Mouse (Mus musculus): ENCODE results near the gene Cdh10. TPM values are rescaled to one million over a fixed set of nuclear protein-coding genes. Genes with fewer than 3 reads are reported as not detected.
A peak's percentile ranks its signal among the peaks of the same experiment; 100 is the strongest.

The Cdh10 gene
- polyA plus RNA-seq, 1 experiment: 18.2 TPM

DNA sequence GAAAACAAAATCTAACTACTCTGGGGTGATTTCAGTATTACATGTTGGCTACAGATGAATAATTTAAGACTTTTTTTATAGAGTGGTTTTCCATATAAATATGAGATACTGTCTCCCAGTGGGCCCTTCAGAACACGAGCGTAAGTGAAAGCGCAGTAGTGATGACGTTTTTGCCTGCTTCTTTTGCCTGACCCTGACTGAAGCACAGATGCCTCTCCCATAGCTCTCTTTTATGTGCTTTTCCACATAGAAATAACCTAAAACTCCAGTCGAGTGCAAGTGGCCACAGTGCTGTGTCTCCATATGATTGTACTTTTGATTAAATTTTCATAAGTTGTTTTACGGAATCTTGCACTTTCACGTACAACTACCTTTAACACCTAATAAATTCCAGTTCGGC is 71.6 kb downstream of the Cdh10 start:
- Histone ChIP-seq H3K27ac (ENCODE audit: insufficient read depth, low read length) (no peak overlapping the region), H3K4me1 (ENCODE audit: control insufficient read depth, insufficient read depth, low read length) (no peaks in the 10 kb centered on the region), H3K27me3 (ENCODE audit: control insufficient read depth, insufficient read depth, low read length) (no peaks in the 10 kb centered on the region), H3K4me3 (replicated peaks; ENCODE audit: insufficient read depth, low read depth, low read length) (no peak overlapping the region)
- WGBS: 93% methylated on average over 8 of the region's 8 CpGs
- no peak for TF ChIP-seq POLR2A (IDR thresholded peaks at IDR 0.05; ENCODE audit: borderline replicate concordance, insufficient read depth, low read length)
- TF ChIP-seq CTCF (IDR thresholded peaks at IDR 0.05; ENCODE audit: borderline replicate concordance, insufficient read depth, low read depth, low read length): no peak
- no peak for DNase-seq

DNA sequence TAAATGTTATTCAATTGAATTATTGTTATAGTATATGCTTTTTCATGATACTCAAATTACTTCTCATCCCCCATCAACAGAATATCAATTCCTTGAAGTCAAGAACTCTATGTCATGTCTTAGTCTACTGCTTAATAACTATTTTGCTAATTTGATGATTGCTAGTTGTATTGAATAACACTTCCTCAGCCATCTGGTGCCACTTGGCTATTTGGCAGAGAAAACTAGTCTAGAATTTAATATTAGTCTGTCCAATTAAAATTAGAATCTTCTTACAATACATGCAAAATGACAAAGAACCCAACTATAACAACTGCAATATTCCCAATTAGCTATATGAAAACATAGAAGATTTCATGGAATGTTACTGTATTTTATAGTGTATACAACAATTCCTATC is 82.0 kb downstream of the Cdh10 start:
- no peak for TF ChIP-seq CTCF (IDR thresholded peaks at IDR 0.05; ENCODE audit: borderline replicate concordance, insufficient read depth, low read depth, low read length)
- no peak for TF ChIP-seq POLR2A (IDR thresholded peaks at IDR 0.05; ENCODE audit: borderline replicate concordance, insufficient read depth, low read length)
- Histone ChIP-seq H3K27ac (ENCODE audit: insufficient read depth, low read length) (no peak overlapping the region), H3K4me3 (replicated peaks; ENCODE audit: insufficient read depth, low read depth, low read length) (no peak overlapping the region), H3K27me3 (ENCODE audit: control insufficient read depth, insufficient read depth, low read length) (no peaks in the 10 kb centered on the region), H3K4me1 (ENCODE audit: control insufficient read depth, insufficient read depth, low read length) (no peaks in the 10 kb centered on the region)
- peak in 1 of 2 experiments; percentile 22 for DNase-seq

DNA sequence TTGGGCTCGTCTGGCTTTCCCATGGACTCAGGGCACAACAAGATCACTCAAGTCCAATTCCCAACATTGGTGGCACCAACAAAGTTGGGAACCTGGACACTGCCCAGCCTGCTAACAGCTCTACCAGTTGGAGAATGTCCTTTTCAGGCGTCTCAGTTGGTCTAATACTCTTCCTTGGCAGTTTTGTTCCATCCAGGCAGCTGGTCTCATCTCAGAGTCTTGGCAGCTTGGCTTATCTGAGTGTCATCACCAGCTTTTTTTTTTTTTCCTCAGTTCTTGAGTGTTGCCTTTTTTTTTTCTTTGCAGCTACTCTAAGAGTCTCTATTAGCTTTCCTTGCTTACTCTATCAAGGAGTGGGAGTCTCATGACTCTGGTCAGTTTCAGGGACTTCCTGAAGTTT is 85.4 kb downstream of the Cdh10 start:
- TF ChIP-seq POLR2A (IDR thresholded peaks at IDR 0.05; ENCODE audit: borderline replicate concordance, insufficient read depth, low read length): no peak
- peak in 1 of 2 experiments; percentile 49 for DNase-seq
- H3K27me3 ChIP-seq (ENCODE audit: control insufficient read depth, insufficient read depth, low read length): no peaks in the 10 kb centered on the region
- no peaks in the 10 kb centered on the region for H3K4me1 ChIP-seq (ENCODE audit: control insufficient read depth, insufficient read depth, low read length)
- H3K27ac ChIP-seq (ENCODE audit: insufficient read depth, low read length): no peak overlapping the region
- no peak overlapping the region for H3K4me3 ChIP-seq (replicated peaks; ENCODE audit: insufficient read depth, low read depth, low read length)
- WGBS: 27% methylated on average over 2 of the region's 2 CpGs

- no peak for DNase-seq
- no peak overlapping the region for H3K4me3 ChIP-seq (replicated peaks; ENCODE audit: insufficient read depth, low read depth, low read length)
- TF ChIP-seq POLR2A (IDR thresholded peaks at IDR 0.05; ENCODE audit: borderline replicate concordance, insufficient read depth, low read length): no peak
- TF ChIP-seq CTCF (IDR thresholded peaks at IDR 0.05; ENCODE audit: borderline replicate concordance, insufficient read depth, low read depth, low read length): no peak
- WGBS: 95% methylated on average over 4 of the region's 4 CpGs
- H3K27ac ChIP-seq (ENCODE audit: insufficient read depth, low read length): no peak overlapping the region
- no peaks in the 10 kb centered on the region for H3K4me1 ChIP-seq (ENCODE audit: control insufficient read depth, insufficient read depth, low read length)
- no peaks in the 10 kb centered on the region for H3K27me3 ChIP-seq (ENCODE audit: control insufficient read depth, insufficient read depth, low read length)
These were observed 91.9 kb downstream of the Cdh10 start for GRCm38 (mm10) chr15:18910612-18911011.

- Histone ChIP-seq H3K4me1 (ENCODE audit: control insufficient read depth, insufficient read depth, low read length) (no peaks in the 10 kb centered on the region), H3K27me3 (ENCODE audit: control insufficient read depth, insufficient read depth, low read length) (no peaks in the 10 kb centered on the region), H3K4me3 (replicated peaks; ENCODE audit: insufficient read depth, low read depth, low read length) (no peak overlapping the region), H3K27ac (ENCODE audit: insufficient read depth, low read length) (no peak overlapping the region)
- TF ChIP-seq POLR2A (IDR thresholded peaks at IDR 0.05; ENCODE audit: borderline replicate concordance, insufficient read depth, low read length) (no peak), CTCF (IDR thresholded peaks at IDR 0.05; ENCODE audit: borderline replicate concordance, insufficient read depth, low read depth, low read length) (no peak)
- peak in 1 of 2 experiments; percentile 12 for DNase-seq
- 92% methylated on average over 1 of the region's 1 CpGs for WGBS
These were observed 106.8 kb downstream of the Cdh10 start for GRCm38 (mm10) chr15:18925392-18926117.

DNA sequence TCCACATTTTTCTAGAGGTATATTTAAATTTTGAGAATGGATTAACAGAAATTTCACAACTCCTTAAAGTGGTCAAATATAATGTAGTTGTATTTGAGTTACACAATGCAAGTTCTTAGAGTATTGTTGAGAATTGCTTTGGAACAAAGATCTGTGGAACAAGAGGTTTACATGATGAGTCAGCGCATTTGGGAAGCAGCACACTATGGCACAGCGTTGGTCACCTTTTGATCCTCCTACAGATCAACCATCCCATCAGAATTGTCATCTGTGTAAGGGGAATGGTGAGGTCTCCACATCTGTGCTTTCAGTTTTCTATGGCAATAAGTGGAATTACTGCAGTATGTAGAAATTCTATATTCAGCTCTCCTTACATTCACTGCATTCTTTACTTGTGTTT is 108.2 kb downstream of the Cdh10 start:
- DNase-seq: no peak
- H3K27ac ChIP-seq (ENCODE audit: insufficient read depth, low read length): no peak overlapping the region
- H3K27me3 ChIP-seq (ENCODE audit: control insufficient read depth, insufficient read depth, low read length): no peaks in the 10 kb centered on the region
- TF ChIP-seq POLR2A (IDR thresholded peaks at IDR 0.05; ENCODE audit: borderline replicate concordance, insufficient read depth, low read length) (no peak), CTCF (IDR thresholded peaks at IDR 0.05; ENCODE audit: borderline replicate concordance, insufficient read depth, low read depth, low read length) (no peak)
- no peak overlapping the region for H3K4me3 ChIP-seq (replicated peaks; ENCODE audit: insufficient read depth, low read depth, low read length)
- H3K4me1 ChIP-seq (ENCODE audit: control insufficient read depth, insufficient read depth, low read length): no peaks in the 10 kb centered on the region
- 83% methylated on average over 2 of the region's 2 CpGs for WGBS

- 99% methylated on average over 3 of the region's 3 CpGs for WGBS
- no peak overlapping the region for H3K4me3 ChIP-seq (replicated peaks; ENCODE audit: insufficient read depth, low read depth, low read length)
- H3K27me3 ChIP-seq (ENCODE audit: control insufficient read depth, insufficient read depth, low read length): no peaks in the 10 kb centered on the region
- no peak for TF ChIP-seq POLR2A (IDR thresholded peaks at IDR 0.05; ENCODE audit: borderline replicate concordance, insufficient read depth, low read length)
- TF ChIP-seq CTCF (IDR thresholded peaks at IDR 0.05; ENCODE audit: borderline replicate concordance, insufficient read depth, low read depth, low read length): no peak
- DNase-seq: no peak
- H3K4me1 ChIP-seq (ENCODE audit: control insufficient read depth, insufficient read depth, low read length): no peaks in the 10 kb centered on the region
- no peak overlapping the region for H3K27ac ChIP-seq (ENCODE audit: insufficient read depth, low read length)
These were observed 133.5 kb downstream of the Cdh10 start for GRCm38 (mm10) chr15:18952266-18952665.

GRCm38 (mm10) chr15:18975041-18975440 is 156.3 kb downstream of the Cdh10 start:
- DNase-seq: no peak
- Histone ChIP-seq H3K4me3 (replicated peaks; ENCODE audit: insufficient read depth, low read depth, low read length) (no peak overlapping the region), H3K27ac (ENCODE audit: insufficient read depth, low read length) (no peak overlapping the region), H3K27me3 (ENCODE audit: control insufficient read depth, insufficient read depth, low read length) (no peaks in the 10 kb centered on the region), H3K4me1 (ENCODE audit: control insufficient read depth, insufficient read depth, low read length) (no peaks in the 10 kb centered on the region)
- TF ChIP-seq POLR2A (IDR thresholded peaks at IDR 0.05; ENCODE audit: borderline replicate concordance, insufficient read depth, low read length): no peak
- TF ChIP-seq CTCF (IDR thresholded peaks at IDR 0.05; ENCODE audit: borderline replicate concordance, insufficient read depth, low read depth, low read length): no peak
- WGBS: 80% methylated on average over 5 of the region's 5 CpGs

Data from cerebellum, adult 2 months (tissue).